Mouse (Mus musculus) liver, embryonic 14.5 days (tissue): ENCODE results near the gene Rhot1. TPM values are rescaled to one million over a fixed set of nuclear protein-coding genes. Genes with fewer than 3 reads are reported as not detected.

Experiments
- ATAC-seq: fragments of 200-750 bp; cut with Nextera tagmentation; 2 replicates; pipeline ENCODE4 v1.8.0; 2017; ENCODE audit warnings: moderate number of reproducible peaks, mild to moderate bottlenecking, moderate library complexity; ENCODE audit not compliant: insufficient read depth
- DNase-seq, 3 experiments: peaks; one replicate each; pipeline ENCODE4 v3.0.0-alpha.2; 2012 to 2013; ENCODE audit warnings: low read depth in 3 of 3, low spot score in 3 of 3
- H3K27ac ChIP-seq: fragments of 300-500 bp; sonication (generic); 2 replicates; pipeline ENCODE4 v1.5.1; 2014; ENCODE audit warnings: moderate library complexity, mild to moderate bottlenecking, control low read depth, inconsistent platforms
- H3K27me3 ChIP-seq: fragments of 300-500 bp; sonication (generic); 2 replicates; pipeline ENCODE4 v1.6.1; 2014; ENCODE audit warnings: mild to moderate bottlenecking, low read length, moderate library complexity; ENCODE audit not compliant: control insufficient read depth, insufficient read depth
- H3K36me3 ChIP-seq: fragments of 300-500 bp; sonication (generic); replicated peaks from 2 replicates; pipeline ENCODE4 v1.6.1; 2014; ENCODE audit warnings: low read depth; ENCODE audit not compliant: control insufficient read depth, insufficient read depth
- H3K4me1 ChIP-seq, 2 experiments: fragments of 200-500 bp in 1 of 2; fragments of 300-500 bp in 1 of 2; sonication (generic) in 1 of 2; replicated peaks; 2 replicates each; pipeline ENCODE4 v1.6.1; 2012 to 2014; ENCODE audit warnings: antibody characterized with exemption in 1 of 2, inconsistent platforms in 1 of 2, low read length in 1 of 2; ENCODE audit not compliant: control insufficient read depth in 2 of 2, insufficient read depth in 2 of 2
- H3K4me2 ChIP-seq: fragments of 300-500 bp; sonication (generic); 2 replicates; pipeline ENCODE4 v1.6.1; 2014; ENCODE audit warnings: low read depth, mild to moderate bottlenecking, control low read depth, moderate library complexity
- H3K4me3 ChIP-seq, 2 experiments: fragments of 200-500 bp in 1 of 2; fragments of 300-500 bp in 1 of 2; sonication (generic) in 1 of 2; 2 replicates each; pipeline ENCODE4 v1.5.1; 2012 to 2014; ENCODE audit warnings: low read depth in 2 of 2, low read length in 2 of 2, mild to moderate bottlenecking in 2 of 2, control low read depth in 1 of 2, inconsistent platforms in 1 of 2, moderate library complexity in 1 of 2; ENCODE audit not compliant: insufficient read depth in 1 of 2
- H3K9ac ChIP-seq: fragments of 300-500 bp; sonication (generic); replicated peaks from 2 replicates; pipeline ENCODE4 v1.6.1; 2014; ENCODE audit warnings: mild to moderate bottlenecking, control low read depth, moderate library complexity
- H3K9me3 ChIP-seq: fragments of 300-500 bp; sonication (generic); 2 replicates; pipeline ENCODE4 v1.6.1; 2016; ENCODE audit warnings: low read length, mixed read lengths; ENCODE audit not compliant: control insufficient read depth
- CTCF ChIP-seq: IDR thresholded peaks from 2 replicates; pipeline ENCODE4 v1.5.1; 2016; ENCODE audit warnings: antibody characterized with exemption, low read depth, control low read depth
- EP300 ChIP-seq: IDR thresholded peaks from 2 replicates; pipeline ENCODE4 v1.6.1; 2016; ENCODE audit warnings: antibody characterized with exemption, low read depth
- WGBS: fragments of 180-500 bp; shearing (Covaris S2); extraction: QIAGEN DNeasy Blood & Tissue Kit; methylation state at CpG from one replicate; pipeline ENCODE4 v1.1.7; 2014; ENCODE audit not compliant: insufficient replicate concordance; 5-methylcytosine and 5-hydroxymethylcytosine counted together
- polyA plus RNA-seq, 2 experiments: library from polyadenylated mRNA; depleted of rRNA in 1 of 2; stranded (reverse) in 1 of 2; unstranded in 1 of 2; fragments of >200 nt; fragmentation: Nextera tagmentation in 1 of 2; extraction: Ambion mirVana in 1 of 2; gene quantifications; 2 replicates each; pipeline versions ENCODE4 v1.2.1 to v1.2.3; 2012 to 2014

The Rhot1 gene
- polyA plus RNA-seq, 2 experiments: 11.6 to 21.6 TPM

- no peak overlapping the region for H3K4me3 ChIP-seq
- 62% methylated on average over 2 of the region's 2 CpGs for WGBS
- H3K36me3 ChIP-seq: no peaks in the 10 kb centered on the region
- no peaks in the 10 kb centered on the region for H3K4me1 ChIP-seq
- no peak overlapping the region for H3K27ac ChIP-seq
- H3K4me2 ChIP-seq: no peak overlapping the region
- peak; percentile 21 for TF ChIP-seq CTCF
- TF ChIP-seq EP300: no peak
- ATAC-seq: no peak
- no peak for DNase-seq
- no peak overlapping the region for H3K9ac ChIP-seq
- no peaks in the 10 kb centered on the region for H3K9me3 ChIP-seq
- H3K27me3 ChIP-seq: peaks cover 6% of the 10 kb centered on the region
These were observed 82.2 kb downstream of the Rhot1 start for GRCm38 (mm10) chr11:80291004-80291403.

DNA sequence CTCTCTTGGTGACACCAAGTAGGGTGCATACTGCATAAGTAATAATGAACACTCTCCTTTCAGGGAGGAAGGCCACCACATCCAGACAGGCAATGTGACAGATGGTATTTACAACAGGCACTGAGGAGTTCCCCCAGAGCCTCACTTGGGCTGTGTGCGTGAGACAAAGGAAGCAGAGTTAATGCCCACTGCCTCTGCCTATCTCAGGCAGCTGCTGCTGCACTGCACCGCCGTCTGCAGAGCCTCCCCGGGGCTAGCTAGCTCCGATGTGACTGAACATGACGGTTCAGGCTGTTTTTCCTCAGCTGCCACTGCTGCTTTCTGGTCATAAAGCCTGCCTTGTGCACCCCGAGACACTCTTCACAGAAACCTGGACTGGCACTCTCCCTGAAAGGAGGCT is 83.6 kb downstream of the Rhot1 start:
- H3K4me3 ChIP-seq: no peak overlapping the region
- H3K27ac ChIP-seq: no peak overlapping the region
- no peaks in the 10 kb centered on the region for H3K4me1 ChIP-seq
- ATAC-seq (no peak), DNase-seq (no peak)
- TF ChIP-seq CTCF (no peak), EP300 (no peak)
- WGBS: 66% methylated on average over 7 of the region's 7 CpGs
- peaks cover 10% of the 10 kb centered on the region for H3K27me3 ChIP-seq
- no peak overlapping the region for H3K9ac ChIP-seq
- no peaks in the 10 kb centered on the region for H3K36me3 ChIP-seq
- no peaks in the 10 kb centered on the region for H3K9me3 ChIP-seq
- no peak overlapping the region for H3K4me2 ChIP-seq

DNA sequence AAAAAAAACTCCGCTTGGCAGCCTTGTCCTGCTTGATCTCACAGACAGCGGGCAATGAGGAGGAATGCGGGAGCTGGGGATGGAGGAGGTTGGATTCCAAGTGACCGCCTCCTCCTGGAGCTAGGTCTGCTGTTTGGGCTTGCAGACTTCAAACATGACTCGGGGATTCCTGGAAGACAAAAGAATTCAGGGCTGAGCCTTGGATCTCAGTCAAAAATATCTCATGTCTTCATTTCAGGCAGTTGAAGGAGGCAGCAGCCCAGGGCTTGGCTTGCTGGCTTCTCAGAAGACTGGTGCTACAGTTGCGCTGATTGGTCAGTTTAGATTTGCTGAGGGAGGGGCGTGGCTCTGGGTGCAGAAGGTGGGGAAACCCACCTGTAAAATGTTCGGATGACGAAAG is 86.2 kb downstream of the Rhot1 start:
- Histone ChIP-seq H3K9me3 (no peaks in the 10 kb centered on the region), H3K9ac (no peak overlapping the region), H3K27ac (no peak overlapping the region), H3K36me3 (no peaks in the 10 kb centered on the region), H3K4me1 (no peaks in the 10 kb centered on the region), H3K4me2 (no peak overlapping the region), H3K27me3 (peaks cover 21% of the 10 kb centered on the region), H3K4me3 (no peak overlapping the region)
- DNase-seq: no peak
- ATAC-seq: no peak
- WGBS: 31% methylated on average over 9 of the region's 9 CpGs
- TF ChIP-seq EP300 (no peak), CTCF (no peak)

- no peak overlapping the region for H3K9ac ChIP-seq
- H3K4me1 ChIP-seq: no peaks in the 10 kb centered on the region
- no peak for DNase-seq
- H3K27me3 ChIP-seq: peaks cover 28% of the 10 kb centered on the region
- ATAC-seq: no peak
- no peak for TF ChIP-seq CTCF
- no peak for TF ChIP-seq EP300
- WGBS: 16% methylated on average over 14 of the region's 14 CpGs
- H3K36me3 ChIP-seq: no peaks in the 10 kb centered on the region
- H3K4me2 ChIP-seq: no peak overlapping the region
- H3K4me3 ChIP-seq: no peak overlapping the region
- no peaks in the 10 kb centered on the region for H3K9me3 ChIP-seq
- H3K27ac ChIP-seq: no peak overlapping the region
These were observed 87.0 kb downstream of the Rhot1 start for GRCm38 (mm10) chr11:80295785-80296184.

GRCm38 (mm10) chr11:80299513-80300235 is 90.9 kb downstream of the Rhot1 start:
- no peaks in the 10 kb centered on the region for H3K36me3 ChIP-seq
- no peaks in the 10 kb centered on the region for H3K9me3 ChIP-seq
- H3K27ac ChIP-seq: no peak overlapping the region
- WGBS: 10% methylated on average over 12 of the region's 12 CpGs
- DNase-seq (no peak), ATAC-seq (no peak)
- TF ChIP-seq EP300: no peak
- H3K27me3 ChIP-seq: peaks cover 54% of the 10 kb centered on the region
- no peaks in the 10 kb centered on the region; a peak in 1 of 4 replicates for H3K4me1 ChIP-seq
- no peak overlapping the region for H3K9ac ChIP-seq
- no peak overlapping the region for H3K4me3 ChIP-seq
- no peak overlapping the region for H3K4me2 ChIP-seq
